In the genomic region with DNA sequence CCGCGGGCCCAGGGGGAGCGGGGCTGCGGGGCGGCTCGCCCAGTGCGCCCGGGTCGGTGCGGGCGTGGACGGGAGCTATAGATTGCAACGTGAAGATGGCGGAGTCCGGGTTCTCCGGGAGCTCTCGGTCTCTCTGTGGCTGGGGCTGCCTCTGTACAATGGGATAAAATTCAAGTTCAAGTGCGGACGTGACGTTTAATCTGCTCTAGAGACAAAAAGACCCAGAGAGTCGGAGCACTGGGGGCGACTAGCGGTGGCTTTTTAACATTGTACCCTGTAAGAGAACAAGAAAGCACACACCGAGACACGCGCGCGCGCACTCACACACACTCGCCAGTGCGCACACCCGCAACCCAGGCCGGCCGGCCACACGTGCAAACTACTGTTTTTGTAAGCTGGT, we compare ENCODE assay signal across 8 mouse cellular contexts. TPM values are rescaled to one million over a fixed set of nuclear protein-coding genes. Genes with fewer than 3 reads are reported as not detected.
A peak's percentile ranks its signal among the peaks of the same experiment; 100 is the strongest.
DNase-seq lines count a peak whose midpoint lies in the region; ATAC-seq and TF ChIP-seq lines count a peak whose summit lies in the region.

No protein-coding gene starts in this region.

- WGBS in hindbrain, embryonic 10.5 days: under 1% methylated on average over 35 of the region's 35 CpGs
- WGBS in lung, embryonic 15.5 days: 1% methylated on average over 34 of the region's 35 CpGs

- no peak for TF ChIP-seq CTCF in embryonic fibroblast, embryonic 13.5 days (IDR thresholded peaks at IDR 0.05; ENCODE audit: borderline replicate concordance, insufficient read depth, low read length)

- H3K36me3 ChIP-seq in hindbrain, embryonic 10.5 days: no peaks in the 10 kb centered on the region
- H3K36me3 ChIP-seq in lung, embryonic 15.5 days: no peaks in the 10 kb centered on the region

- peak; percentile 58; the same call in 1 of the 2 replicates for TF ChIP-seq POLR2A in embryonic fibroblast, embryonic 13.5 days (IDR thresholded peaks at IDR 0.05; ENCODE audit: low read depth, low read length)

- peak overlapping the region; percentile 94 for H3K4me2 ChIP-seq in lung, embryonic 15.5 days

- peak overlapping the region; percentile 75 for H3K9ac ChIP-seq in lung, embryonic 15.5 days

- H3K4me1 ChIP-seq in embryonic fibroblast, embryonic 13.5 days (ENCODE audit: control insufficient read depth, insufficient read depth, low read length): peaks cover 7% of the 10 kb centered on the region; the same call in 1 of the 2 replicates
- peaks cover 48% of the 10 kb centered on the region for H3K4me1 ChIP-seq in hindbrain, embryonic 10.5 days (replicated peaks)
- H3K4me1 ChIP-seq in lung, embryonic 15.5 days: peaks cover 28% of the 10 kb centered on the region

- H3K27me3 ChIP-seq in hindbrain, embryonic 10.5 days (ENCODE audit: insufficient read depth, poor library complexity, severe bottlenecking): peaks cover 93% of the 10 kb centered on the region
- peaks cover 68% of the 10 kb centered on the region for H3K27me3 ChIP-seq in lung, embryonic 15.5 days

- peak overlapping the region; percentile 53 for H3K4me3 ChIP-seq in embryonic fibroblast, embryonic 13.5 days (ENCODE audit: insufficient read depth, low read length)
- peak overlapping the region; percentile 69 for H3K4me3 ChIP-seq in hindbrain, embryonic 10.5 days
- H3K4me3 ChIP-seq in lung, embryonic 15.5 days: peak overlapping the region; percentile 69

- peak overlapping the region; percentile 58 for H3K27ac ChIP-seq in embryonic fibroblast, embryonic 13.5 days (ENCODE audit: insufficient read depth, low read length)
- H3K27ac ChIP-seq in hindbrain, embryonic 10.5 days: peak overlapping the region; percentile 95
- H3K27ac ChIP-seq in lung, embryonic 15.5 days: peak overlapping the region; percentile 93

- no peaks in the 10 kb centered on the region for H3K9me3 ChIP-seq in hindbrain, embryonic 10.5 days
- no peaks in the 10 kb centered on the region for H3K9me3 ChIP-seq in lung, embryonic 15.5 days

- ATAC-seq in lung, embryonic 15.5 days (ENCODE audit: borderline replicate concordance, extremely low read depth, low FRiP score, low TSS enrichment): peak; percentile 75

- DNase-seq in urinary bladder, adult 18-20 months (ENCODE audit: low spot score in 2 of 2): peak; percentile 9 to 26
- no peak for DNase-seq in urinary bladder, postnatal 10 days (ENCODE audit: low spot score)
- DNase-seq in hindbrain, embryonic 10.5 days (ENCODE audit: low spot score): peak; percentile 90
- peak; percentile 82 for DNase-seq in layer of hippocampus, adult 8-10 months (ENCODE audit: low spot score in 2 of 2)
- peak; percentile 94 for DNase-seq in retina, embryonic 14.5 days (ENCODE audit: low spot score)
- no peak for DNase-seq in ovary, postnatal 14 days (ENCODE audit: low spot score)

RNA-seq across cellular contexts. Expression of a gene that starts 0.5 kb away (rescaled TPM):
- polyA plus RNA-seq in embryonic fibroblast, embryonic 13.5 days (2011; ENCODE audit: insufficient read length, low read depth, missing spikeins): 3.0 and 6.5 TPM in 2 replicates
- 3.0 and 3.3 TPM in 2 replicates for polyA plus RNA-seq in hindbrain, embryonic 10.5 days (2016; fragmentation: Nextera tagmentation; extraction: Ambion mirVana)
- 100 to 1,000 TPM; 110 to 122 (median 115) TPM for total RNA-seq in layer of hippocampus, adult 8-10 months (2022)
- polyA plus RNA-seq in lung, embryonic 15.5 days (2015; fragmentation: Nextera tagmentation; extraction: Ambion mirVana): 3.4 and 5.2 TPM in 2 replicates

Comparison
In these comparisons a context has a peak if more than half of its experiments do, and no peak if none do; other contexts are left out.
1. DNase-seq: peak in urinary bladder, adult 18-20 months (2 of 2), hindbrain, embryonic 10.5 days (single experiment), layer of hippocampus, adult 8-10 months (2 of 2) and retina, embryonic 14.5 days (single experiment); none in urinary bladder, postnatal 10 days (single experiment) and ovary, postnatal 14 days (single experiment).
2. Peak in every context shown above with its lines, with median percentiles within 50 percentile points of each other: H3K27ac ChIP-seq and H3K4me3 ChIP-seq.